Mouse (Mus musculus): Measurements from ENCODE around the gene Gtf2h2.
"Not testable (repeated sequence)": the region's sequence is repeated elsewhere in the genome, so short reads cannot be mapped to it uniquely, and the experiment has no call there.

The Gtf2h2 gene

DNA sequence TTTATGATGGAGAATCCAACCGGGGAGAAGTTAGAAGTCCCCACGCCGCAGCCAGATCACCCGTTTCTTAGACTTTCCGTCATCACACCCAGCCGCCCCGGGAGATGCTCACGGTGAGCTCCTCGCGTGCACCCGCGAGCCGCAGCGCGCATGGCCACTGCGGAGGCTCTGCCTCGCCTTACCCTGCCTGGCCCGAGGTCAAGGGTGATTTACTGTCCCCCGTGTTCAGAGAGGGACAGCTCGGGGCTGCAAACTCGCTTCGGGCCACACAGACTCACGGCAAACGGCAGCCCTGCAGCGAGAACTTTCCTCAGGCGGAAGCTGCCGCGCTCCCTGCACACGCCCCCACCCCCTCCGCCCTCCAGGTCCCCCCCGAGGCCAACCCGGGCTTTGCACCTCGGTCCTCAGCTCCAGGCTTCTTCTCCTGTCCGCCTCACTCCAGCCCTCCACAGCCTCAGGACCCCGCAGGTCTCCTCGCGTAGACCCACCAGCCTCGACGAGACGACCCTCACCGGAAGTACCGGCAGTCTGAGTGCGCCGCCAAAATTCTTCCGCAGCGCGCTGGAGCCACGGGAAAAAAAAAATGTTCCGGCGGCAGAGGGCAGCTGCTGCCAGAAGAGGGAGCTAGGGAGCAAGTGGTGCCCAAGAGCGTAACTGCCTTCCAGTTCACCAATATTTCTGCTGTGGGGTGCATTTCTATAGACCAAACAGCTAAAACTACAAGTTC is at the start of gene Gtf2h2:
Gene Gtf2h2, minus strand, starts transcription at position 519 of the 727 bp plus-strand sequence.
- DNase-seq, result peak; percentile 91

- DNase-seq, result no peak
These were observed 43.8 kb upstream of the Gtf2h2 start for GRCm38 (mm10) chr13:100536149-100536548.

DNA sequence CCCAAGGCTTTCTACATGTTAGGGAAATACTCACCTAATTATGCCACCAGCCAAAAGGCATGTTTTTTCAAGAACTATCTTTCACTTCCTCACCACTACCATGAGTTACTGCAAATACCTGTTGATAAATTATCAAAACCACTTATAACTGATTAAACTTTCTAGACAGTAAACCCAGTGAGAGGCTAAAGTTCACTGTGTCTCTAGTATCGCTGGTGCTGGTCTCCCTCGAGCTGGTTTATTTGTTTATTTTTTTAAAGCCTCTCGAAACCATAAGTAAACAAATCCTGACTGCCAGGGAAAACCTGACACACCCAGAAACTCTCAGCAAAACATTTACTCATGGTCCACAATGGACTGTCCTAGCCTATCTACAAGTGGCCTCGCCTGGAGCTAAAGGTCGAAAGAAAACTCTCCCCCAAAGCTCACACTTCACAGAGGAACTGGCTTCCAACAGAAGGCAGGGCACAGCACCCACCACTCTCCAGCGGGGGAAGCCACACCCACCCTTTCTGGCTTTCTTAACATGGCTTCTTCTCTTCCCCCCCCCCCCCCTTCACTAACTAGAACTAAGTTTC is 40.5 kb upstream of the Gtf2h2 start:
- no peak for DNase-seq

DNA sequence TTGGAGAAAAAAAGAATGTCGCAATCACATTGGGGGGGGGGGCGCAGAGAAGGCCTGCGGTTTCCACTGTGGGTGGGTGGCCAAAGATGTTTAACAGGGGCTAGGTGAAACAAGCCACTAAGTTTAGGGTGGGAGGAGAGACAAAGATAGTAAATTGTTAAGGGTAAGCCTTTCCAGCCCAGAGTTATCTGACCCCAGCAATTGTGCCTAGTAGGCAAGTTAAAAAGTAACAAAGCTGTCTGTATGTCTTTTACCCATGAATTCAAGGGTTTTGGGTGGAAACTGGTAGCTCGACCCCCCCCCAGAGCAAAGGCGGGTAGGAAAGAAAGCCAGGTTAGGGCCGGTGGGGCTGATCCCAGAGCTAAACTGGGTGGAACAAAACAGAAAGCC is 34.3 kb upstream of the Gtf2h2 start:
- DNase-seq, result no peak

DNA sequence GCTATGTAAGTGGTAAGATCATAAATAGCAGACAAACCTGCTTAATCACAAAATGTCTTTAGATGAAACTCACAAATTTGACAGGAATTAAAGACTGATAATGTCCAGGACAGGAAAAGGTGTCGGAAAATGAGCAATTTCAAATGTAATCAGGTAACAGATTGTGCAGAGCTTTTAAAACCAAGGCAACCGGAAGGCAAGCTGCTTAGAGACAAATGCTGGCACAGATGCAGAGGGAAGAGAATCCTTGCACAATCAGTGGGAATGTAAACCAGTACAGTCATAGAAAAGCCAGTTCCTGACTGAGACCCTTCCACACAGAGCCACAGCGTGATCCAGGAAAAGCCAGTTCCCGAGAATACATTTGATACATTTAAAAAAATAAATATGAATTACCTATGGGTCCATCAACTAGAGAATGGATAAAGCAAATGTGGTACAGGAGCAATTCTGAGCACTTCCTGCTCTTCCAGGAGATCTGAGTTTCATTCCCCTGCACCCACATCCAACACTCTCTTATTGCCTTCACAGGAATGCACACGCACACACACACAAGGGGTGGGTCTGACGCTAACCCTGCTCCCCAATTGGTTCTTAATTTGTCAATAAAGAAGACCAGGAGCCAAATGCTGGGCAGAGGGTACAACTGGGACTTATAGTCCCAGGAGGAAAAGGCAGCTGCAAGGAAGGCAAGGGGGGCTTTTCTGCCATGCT is 33.7 kb upstream of the Gtf2h2 start:
- DNase-seq, result no peak

DNA sequence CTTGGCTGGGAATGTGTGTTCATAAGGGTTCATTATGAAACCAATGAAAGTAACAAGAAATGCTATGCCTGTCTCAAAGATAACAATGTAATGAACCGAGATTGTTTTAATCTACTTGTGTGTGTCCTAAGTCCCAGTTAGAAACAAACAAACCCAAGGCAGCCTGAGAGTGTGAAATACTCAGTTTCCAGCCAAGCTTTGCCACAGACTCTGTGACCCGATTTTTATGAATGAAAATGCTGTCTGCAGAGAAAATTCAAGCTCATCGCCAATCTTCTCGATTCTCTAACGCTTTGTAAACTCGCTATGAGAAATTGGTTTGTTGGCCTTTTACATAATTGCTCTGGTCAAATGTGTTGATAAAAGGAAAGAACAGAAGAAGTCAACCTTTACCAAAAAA is 32.5 kb upstream of the Gtf2h2 start:
- no peak for DNase-seq

GRCm38 (mm10) chr13:100523698-100524097 is 31.3 kb upstream of the Gtf2h2 start:
- DNase-seq, result no peak

DNA sequence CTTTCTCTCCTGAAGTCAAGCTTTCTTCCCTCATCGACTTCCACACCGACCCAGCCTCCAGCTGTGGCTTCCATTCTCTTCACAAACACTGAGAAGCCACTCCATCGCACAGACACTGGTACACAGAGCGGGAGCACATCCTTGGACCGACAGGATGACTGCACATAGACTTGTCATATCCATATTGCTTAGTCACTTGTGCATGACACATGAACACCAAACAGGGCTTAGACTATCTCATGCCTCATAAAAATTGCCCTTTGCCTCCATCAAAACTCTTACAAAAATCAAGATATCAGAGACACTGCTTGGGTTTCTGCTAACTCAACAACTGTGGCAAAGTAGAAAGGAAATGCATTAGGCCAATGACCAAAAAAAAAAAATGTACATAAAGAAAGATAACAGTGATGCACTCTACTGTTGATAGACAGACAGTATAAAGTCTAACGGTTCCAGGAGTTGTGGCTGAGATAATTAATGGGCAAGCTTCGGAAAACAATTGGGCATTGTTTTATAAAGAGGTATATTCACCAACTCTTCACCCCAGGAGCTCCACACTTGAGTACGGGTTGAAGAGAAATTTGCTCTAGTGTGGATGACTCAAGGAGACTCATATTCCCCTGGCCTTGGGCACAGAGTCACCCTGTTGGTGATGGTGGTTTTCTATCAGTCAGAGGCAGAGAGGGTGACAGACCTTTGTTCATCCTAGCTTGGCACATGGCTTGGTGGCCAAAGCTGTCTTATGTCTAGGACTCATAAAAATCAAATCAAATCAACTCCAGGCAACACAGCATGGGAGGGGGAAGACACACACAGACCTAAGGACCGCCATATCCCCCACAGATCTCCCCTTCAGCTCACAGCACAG is 29.6 kb upstream of the Gtf2h2 start:
- DNase-seq, result no peak

- DNase-seq, result no peak
These were observed 26.8 kb upstream of the Gtf2h2 start for GRCm38 (mm10) chr13:100519162-100519561.

GRCm38 (mm10) chr13:100518191-100518590 is 25.8 kb upstream of the Gtf2h2 start:
- DNase-seq, result no peak

- DNase-seq, result no peak
These were observed 25.3 kb upstream of the Gtf2h2 start for GRCm38 (mm10) chr13:100517652-100518153.

DNA sequence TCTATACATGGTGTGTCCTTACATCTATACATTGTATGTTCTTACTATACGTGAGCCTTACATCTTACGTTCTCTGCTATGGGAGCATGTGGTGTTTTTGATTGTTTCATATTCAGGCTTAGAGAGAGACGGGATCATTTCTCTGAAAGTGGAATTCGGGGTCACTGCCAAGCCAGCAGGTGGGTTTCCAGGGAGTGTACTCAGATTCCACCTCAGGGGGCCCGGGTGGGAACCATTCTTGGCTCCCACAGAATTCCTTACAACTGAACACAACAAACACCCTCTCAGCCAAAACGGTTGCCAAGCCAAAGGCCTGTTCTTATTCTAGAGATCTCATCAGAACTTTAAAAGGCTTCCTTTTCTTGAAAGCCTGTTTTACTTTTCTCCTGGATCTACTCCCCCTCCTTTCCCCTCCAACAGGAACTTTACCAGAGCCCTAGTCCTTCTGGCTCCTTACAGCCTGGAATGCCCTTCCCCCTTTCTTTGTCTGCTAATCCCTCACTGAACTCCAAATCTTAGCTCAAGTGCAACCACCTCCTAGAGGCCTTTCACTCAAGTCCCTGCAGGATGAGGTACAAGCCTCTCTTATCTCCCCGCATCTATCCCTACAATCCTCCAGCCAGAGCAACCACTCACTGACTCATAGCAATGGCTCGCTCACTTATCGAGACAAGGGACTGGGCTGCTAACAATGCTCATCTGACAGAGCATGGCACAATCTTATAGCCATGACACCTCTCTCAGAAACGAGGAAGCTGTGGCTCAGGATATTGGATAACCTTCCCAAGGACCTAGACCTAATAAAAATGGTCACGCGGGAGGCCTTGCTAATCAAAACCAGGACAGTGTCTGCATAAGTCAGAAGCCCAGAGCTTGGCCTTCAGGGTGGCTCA is 24.1 kb upstream of the Gtf2h2 start:
- DNase-seq, result no peak

DNA sequence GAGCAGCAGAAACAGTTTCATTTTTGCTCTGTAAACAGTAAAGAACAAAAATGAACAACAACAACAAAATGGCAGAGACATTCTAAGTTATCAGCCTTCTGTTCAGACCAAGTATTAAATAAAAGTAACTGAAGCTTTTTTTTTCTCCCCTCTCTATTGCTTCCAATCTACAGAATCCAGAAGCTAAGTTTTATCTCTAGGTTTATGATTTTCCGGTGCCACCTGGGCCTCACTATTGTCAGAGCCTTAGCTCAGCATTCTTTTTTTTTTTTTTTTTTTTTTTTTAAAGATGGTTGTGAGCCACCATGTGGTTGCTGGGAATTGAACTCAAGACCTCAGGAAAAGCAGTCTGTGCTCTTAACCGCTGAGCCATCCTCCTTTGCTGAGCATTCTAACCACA is 20.4 kb upstream of the Gtf2h2 start:
- DNase-seq, result no peak

DNA sequence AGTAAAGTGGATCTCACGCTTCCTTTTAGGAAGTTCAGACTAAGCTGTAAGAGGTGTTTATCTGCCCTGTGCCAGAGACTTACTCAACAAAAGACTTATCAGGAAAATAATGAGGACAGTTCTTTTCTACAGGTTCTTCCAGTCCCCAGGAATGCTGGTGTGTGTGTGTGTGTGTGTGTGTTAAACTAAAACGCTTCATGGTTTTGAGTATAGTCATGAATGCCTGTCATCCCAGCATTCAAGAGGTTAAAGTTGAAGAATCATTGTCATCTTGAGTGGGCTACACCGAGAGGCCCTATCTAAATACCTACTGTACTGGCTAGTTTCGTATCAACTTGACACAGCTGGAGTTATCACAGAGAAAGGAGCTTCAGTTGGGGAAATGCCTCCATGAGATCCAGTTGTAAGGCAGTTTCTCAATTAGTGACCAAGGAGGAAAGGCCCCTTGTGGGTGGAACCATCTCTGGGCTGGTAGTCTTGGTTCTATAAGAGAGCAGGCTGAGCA is 19.5 kb upstream of the Gtf2h2 start:
- no peak for DNase-seq

- peak; percentile 36 for DNase-seq
These were observed 18.9 kb upstream of the Gtf2h2 start for GRCm38 (mm10) chr13:100511146-100511859.

DNA sequence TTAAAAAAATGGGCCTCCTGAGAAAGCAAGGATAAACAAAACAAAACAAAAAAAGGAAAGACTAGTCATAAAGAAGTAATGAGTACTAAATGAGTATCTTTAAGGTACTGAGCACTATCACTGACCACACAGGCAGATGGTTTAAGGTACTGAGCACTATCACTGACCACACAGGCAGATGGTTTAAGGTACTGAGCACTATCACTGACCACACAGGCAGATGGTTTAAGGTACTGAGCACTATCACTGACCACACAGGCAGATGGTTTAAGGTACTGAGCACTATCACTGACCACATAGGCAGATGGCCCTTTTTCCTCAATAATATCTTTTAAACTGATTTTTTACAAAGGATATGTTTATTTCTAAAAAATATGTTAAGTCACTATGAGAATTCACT is 7.2 kb upstream of the Gtf2h2 start:
- not testable (repeated sequence) for DNase-seq

GRCm38 (mm10) chr13:100495337-100495736 is 3.0 kb upstream of the Gtf2h2 start:
- DNase-seq, result peak; percentile 52

- not testable (repeated sequence) for DNase-seq
These were observed 2.0 kb upstream of the Gtf2h2 start for GRCm38 (mm10) chr13:100494370-100494769.

GRCm38 (mm10) chr13:100493313-100493712 is 934 bp upstream of the Gtf2h2 start:
- no peak for DNase-seq

DNA sequence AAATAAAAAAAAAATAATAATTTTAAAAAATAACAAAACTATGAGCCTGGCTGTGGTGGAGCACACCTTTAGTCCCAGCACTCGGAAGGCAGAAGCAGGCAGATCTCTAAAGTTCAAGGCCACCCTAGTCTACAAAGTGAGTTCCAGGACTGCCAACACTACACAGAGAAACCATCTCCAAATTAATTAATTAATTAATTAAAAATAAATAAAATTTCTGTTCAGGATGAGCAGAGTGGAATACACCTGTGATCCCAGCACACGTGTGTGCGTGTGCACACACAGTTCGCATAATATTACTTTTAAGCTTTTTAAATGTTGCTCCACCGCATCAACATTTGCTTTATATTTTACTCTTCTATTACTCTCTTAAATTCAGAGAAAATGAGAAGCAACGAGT is 756 bp downstream of the Gtf2h2 start:
- no peak for DNase-seq

- no peak for DNase-seq
These were observed 2.0 kb downstream of the Gtf2h2 start for GRCm38 (mm10) chr13:100490424-100490823.
